Mouse (Mus musculus): ENCODE measurements around the gene Sar1b. TPM values are rescaled to one million over a fixed set of nuclear protein-coding genes. Genes with fewer than 3 reads are reported as not detected.

Sar1b gene
- polyA plus RNA-seq, 1 experiment = 91.1 TPM

- no peak for DNase-seq (ENCODE audit: low read depth)
- no peak for TF ChIP-seq POLR2A (IDR thresholded peaks at IDR 0.05; ENCODE audit: borderline replicate concordance, extremely low read depth, insufficient read depth, insufficient read length, poor library complexity, severe bottlenecking)
- no peak for TF ChIP-seq CTCF (IDR thresholded peaks at IDR 0.05; ENCODE audit: borderline replicate concordance, extremely low read depth, insufficient read depth, insufficient read length)
Observed at GRCm38 (mm10) chr11:51782721-51783120, 19.2 kb downstream of the Sar1b start.

- DNase-seq (ENCODE audit: low read depth) = no peak
- TF ChIP-seq CTCF (IDR thresholded peaks at IDR 0.05; ENCODE audit: borderline replicate concordance, extremely low read depth, insufficient read depth, insufficient read length) (peak; percentile 54; the same call in 1 of the 2 replicates), POLR2A (IDR thresholded peaks at IDR 0.05; ENCODE audit: borderline replicate concordance, extremely low read depth, insufficient read depth, insufficient read length, poor library complexity, severe bottlenecking) (no peak)
Observed at GRCm38 (mm10) chr11:51785926-51786325, 22.4 kb downstream of the Sar1b start.

- peak; percentile 8 for DNase-seq (ENCODE audit: low read depth)
Observed at GRCm38 (mm10) chr11:51789735-51790134, 26.2 kb downstream of the Sar1b start.

GRCm38 (mm10) chr11:51790662-51791061 is 27.2 kb downstream of the Sar1b start:
- DNase-seq (ENCODE audit: low read depth) = no peak
- no peak for TF ChIP-seq POLR2A (IDR thresholded peaks at IDR 0.05; ENCODE audit: borderline replicate concordance, extremely low read depth, insufficient read depth, insufficient read length, poor library complexity, severe bottlenecking)
- no peak for TF ChIP-seq CTCF (IDR thresholded peaks at IDR 0.05; ENCODE audit: borderline replicate concordance, extremely low read depth, insufficient read depth, insufficient read length)

GRCm38 (mm10) chr11:51796272-51796671 is 32.8 kb downstream of the Sar1b start:
- TF ChIP-seq POLR2A (IDR thresholded peaks at IDR 0.05; ENCODE audit: borderline replicate concordance, extremely low read depth, insufficient read depth, insufficient read length, poor library complexity, severe bottlenecking) (no peak), CTCF (IDR thresholded peaks at IDR 0.05; ENCODE audit: borderline replicate concordance, extremely low read depth, insufficient read depth, insufficient read length) (no peak)
- DNase-seq (ENCODE audit: low read depth) = peak; percentile 7

GRCm38 (mm10) chr11:51800634-51801325 is 37.3 kb downstream of the Sar1b start:
- TF ChIP-seq CTCF (IDR thresholded peaks at IDR 0.05; ENCODE audit: borderline replicate concordance, extremely low read depth, insufficient read depth, insufficient read length) = no peak
- no peak for TF ChIP-seq POLR2A (IDR thresholded peaks at IDR 0.05; ENCODE audit: borderline replicate concordance, extremely low read depth, insufficient read depth, insufficient read length, poor library complexity, severe bottlenecking)
- no peak for DNase-seq (ENCODE audit: low read depth)

- TF ChIP-seq CTCF (IDR thresholded peaks at IDR 0.05; ENCODE audit: borderline replicate concordance, extremely low read depth, insufficient read depth, insufficient read length) = no peak
- peak; percentile 46; the same call in 1 of the 2 replicates for TF ChIP-seq POLR2A (IDR thresholded peaks at IDR 0.05; ENCODE audit: borderline replicate concordance, extremely low read depth, insufficient read depth, insufficient read length, poor library complexity, severe bottlenecking)
- peak; percentile 94 for DNase-seq (ENCODE audit: low read depth)
Observed at GRCm38 (mm10) chr11:51805221-51805981, 41.9 kb downstream of the Sar1b start.

GRCm38 (mm10) chr11:51807108-51807879 is 43.8 kb downstream of the Sar1b start:
- TF ChIP-seq CTCF (IDR thresholded peaks at IDR 0.05; ENCODE audit: borderline replicate concordance, extremely low read depth, insufficient read depth, insufficient read length) = no peak
- TF ChIP-seq POLR2A (IDR thresholded peaks at IDR 0.05; ENCODE audit: borderline replicate concordance, extremely low read depth, insufficient read depth, insufficient read length, poor library complexity, severe bottlenecking) = no peak
- DNase-seq (ENCODE audit: low read depth) = no peak

- peak; percentile 55 for DNase-seq (ENCODE audit: low read depth)
- TF ChIP-seq CTCF (IDR thresholded peaks at IDR 0.05; ENCODE audit: borderline replicate concordance, extremely low read depth, insufficient read depth, insufficient read length) (no peak), POLR2A (IDR thresholded peaks at IDR 0.05; ENCODE audit: borderline replicate concordance, extremely low read depth, insufficient read depth, insufficient read length, poor library complexity, severe bottlenecking) (no peak)
Observed at GRCm38 (mm10) chr11:51809632-51810224, 46.2 kb downstream of the Sar1b start.

- DNase-seq (ENCODE audit: low read depth) = no peak
- TF ChIP-seq CTCF (IDR thresholded peaks at IDR 0.05; ENCODE audit: borderline replicate concordance, extremely low read depth, insufficient read depth, insufficient read length) = no peak
- TF ChIP-seq POLR2A (IDR thresholded peaks at IDR 0.05; ENCODE audit: borderline replicate concordance, extremely low read depth, insufficient read depth, insufficient read length, poor library complexity, severe bottlenecking) = no peak
Observed at GRCm38 (mm10) chr11:51811230-51811629, 47.7 kb downstream of the Sar1b start.

GRCm38 (mm10) chr11:51812022-51812546 is 48.6 kb downstream of the Sar1b start:
- TF ChIP-seq POLR2A (IDR thresholded peaks at IDR 0.05; ENCODE audit: borderline replicate concordance, extremely low read depth, insufficient read depth, insufficient read length, poor library complexity, severe bottlenecking) (no peak), CTCF (IDR thresholded peaks at IDR 0.05; ENCODE audit: borderline replicate concordance, extremely low read depth, insufficient read depth, insufficient read length) (no peak)
- DNase-seq (ENCODE audit: low read depth) = no peak
